Mouse (Mus musculus) ES-E14 (cell line): ENCODE results near the gene Ndufb10. TPM values are rescaled to one million over a fixed set of nuclear protein-coding genes. Genes with fewer than 3 reads are reported as not detected.

ENCODE experiments used
- DNase-seq: peaks from one replicate; pipeline ENCODE4 v3.0.0-alpha.2; 2013; ENCODE audit warnings: low read depth, low spot score
- H3K27ac ChIP-seq: 2 replicates; pipeline ENCODE4 v1.5.1; 2012; ENCODE audit warnings: low read depth, mild to moderate bottlenecking, low read length, moderate library complexity, mixed read lengths; ENCODE audit not compliant: poor library complexity, insufficient read depth, severe bottlenecking
- H3K36me3 ChIP-seq: 2 replicates; pipeline ENCODE4 v1.6.1; 2012; ENCODE audit warnings: mild to moderate bottlenecking, low read length, moderate library complexity, mixed read lengths; ENCODE audit not compliant: control insufficient read depth, poor library complexity, insufficient read depth, severe bottlenecking
- H3K4me1 ChIP-seq, 2 experiments: fragments of 150-350 bp in 1 of 2; sonication (generic) in 1 of 2; 2 replicates each; pipeline ENCODE4 v1.6.1; 2012; ENCODE audit warnings: low read length in 2 of 2, mild to moderate bottlenecking in 1 of 2, mixed read lengths in 1 of 2; ENCODE audit not compliant: control insufficient read depth in 2 of 2, insufficient read depth in 2 of 2, poor library complexity in 1 of 2
- H3K4me3 ChIP-seq, 2 experiments: fragments of 150-350 bp in 1 of 2; sonication (generic) in 1 of 2; 2 replicates each; pipeline ENCODE4 v1.5.1; 2012; ENCODE audit warnings: low read length in 2 of 2, low read depth in 1 of 2, mild to moderate bottlenecking in 1 of 2, mixed read lengths in 1 of 2; ENCODE audit not compliant: insufficient read depth in 1 of 2, poor library complexity in 1 of 2, severe bottlenecking in 1 of 2
- H3K9ac ChIP-seq: 2 replicates; pipeline ENCODE4 v1.6.1; 2012; ENCODE audit warnings: low read depth, mild to moderate bottlenecking, low read length, mixed read lengths; ENCODE audit not compliant: poor library complexity, insufficient read depth, severe bottlenecking
- H3K9me3 ChIP-seq: fragments of 150-350 bp; sonication (generic); 2 replicates; pipeline ENCODE4 v1.6.1; 2012; ENCODE audit warnings: low read depth, mild to moderate bottlenecking, low read length; ENCODE audit not compliant: control insufficient read depth, insufficient read depth
- CHD2 ChIP-seq: IDR thresholded peaks from 2 replicates; pipeline ENCODE4 v1.6.1; 2014; ENCODE audit warnings: mild to moderate bottlenecking, low read depth, low read length, inconsistent platforms
- HCFC1 ChIP-seq: IDR thresholded peaks from 2 replicates; pipeline ENCODE4 v1.6.1; 2012; ENCODE audit warnings: low read length, inconsistent platforms, borderline replicate concordance; ENCODE audit not compliant: insufficient read depth
- MAFK ChIP-seq: IDR thresholded peaks from 2 replicates; pipeline ENCODE4 v1.6.1; 2014; ENCODE audit warnings: mild to moderate bottlenecking, low read depth, low read length, inconsistent platforms; ENCODE audit not compliant: insufficient read depth
- ZC3H11A ChIP-seq: IDR thresholded peaks from 2 replicates; pipeline ENCODE4 v1.6.1; 2012; ENCODE audit warnings: low read depth, mild to moderate bottlenecking, inconsistent platforms, low read length, borderline replicate concordance
- ZNF384 ChIP-seq: IDR thresholded peaks from 2 replicates; pipeline ENCODE4 v1.6.1; 2012; ENCODE audit warnings: low read depth, low read length, inconsistent platforms
- in situ Hi-C, 2 experiments: fragments of 600-800 bp; cut with MboI; formaldehyde crosslinking; loops; one replicate each; pipeline ENCODE4 v1.15.1; 2025; ENCODE audit warnings: low sequenced_read_pairs in 2 of 2, inconsistent platforms in 1 of 2; ENCODE audit not compliant: unreplicated experiment in 2 of 2
- total RNA-seq: library from RNA; depleted of rRNA; stranded (reverse); fragments of 300-350 nt; gene quantifications from 2 replicates; pipeline ENCODE4 v1.2.3, GENCODE M21; 2012

Ndufb10 gene
- total RNA-seq, 1 experiment: 191 TPM

GRCm38 (mm10) chr17:24706982-24707800 lies 17.1 kb downstream of the Ndufb10 start, which contains the start of gene Tbl3:
Gene Tbl3 (minus strand): TSS chr17:24707660.
- Histone ChIP-seq H3K9ac (peak within 1 kb of the TSS; percentile 96), H3K9me3 (no peaks in the 10 kb centered on the region), H3K4me1 (no peaks in the 10 kb centered on the region; a peak in 1 of 4 replicates), H3K4me3 (peak within 1 kb of the TSS; percentile 83 to 96), H3K27ac (peak within 1 kb of the TSS; percentile 60), H3K36me3 (peaks cover 27% of the 10 kb centered on the region)
- TF ChIP-seq ZNF384: no peak
- no peak for TF ChIP-seq CHD2
- TF ChIP-seq HCFC1: peak; percentile 82
- no peak for TF ChIP-seq MAFK
- TF ChIP-seq ZC3H11A: no peak
- DNase-seq: peak; percentile 93
- in situ Hi-C loops: no loop called here

GRCm38 (mm10) chr17:24705821-24706220 lies 18.5 kb downstream of the Ndufb10 start:
- peaks cover 41% of the 10 kb centered on the region for H3K36me3 ChIP-seq
- no peak overlapping the region for H3K9ac ChIP-seq
- H3K4me3 ChIP-seq: no peak overlapping the region
- no peaks in the 10 kb centered on the region for H3K9me3 ChIP-seq
- no peaks in the 10 kb centered on the region; a peak in 1 of 4 replicates for H3K4me1 ChIP-seq
- H3K27ac ChIP-seq: no peak overlapping the region
- DNase-seq: no peak
- in situ Hi-C loops: no loop called here
- TF ChIP-seq HCFC1: no peak
- no peak for TF ChIP-seq CHD2
- TF ChIP-seq MAFK: no peak
- no peak for TF ChIP-seq ZNF384
- no peak for TF ChIP-seq ZC3H11A

- Histone ChIP-seq H3K27ac (no peak overlapping the region), H3K4me3 (no peak overlapping the region), H3K9ac (no peak overlapping the region), H3K9me3 (no peaks in the 10 kb centered on the region), H3K4me1 (peaks cover 11 to 13% of the 10 kb centered on the region in 2 experiments), H3K36me3 (peaks cover 55% of the 10 kb centered on the region)
- in situ Hi-C loops: no loop called here
- DNase-seq: no peak
- TF ChIP-seq CHD2: no peak
- TF ChIP-seq MAFK: no peak
- TF ChIP-seq ZC3H11A: no peak
- no peak for TF ChIP-seq HCFC1
- no peak for TF ChIP-seq ZNF384
Measured at GRCm38 (mm10) chr17:24701251-24701650, 23.0 kb downstream of the Ndufb10 start.

DNA sequence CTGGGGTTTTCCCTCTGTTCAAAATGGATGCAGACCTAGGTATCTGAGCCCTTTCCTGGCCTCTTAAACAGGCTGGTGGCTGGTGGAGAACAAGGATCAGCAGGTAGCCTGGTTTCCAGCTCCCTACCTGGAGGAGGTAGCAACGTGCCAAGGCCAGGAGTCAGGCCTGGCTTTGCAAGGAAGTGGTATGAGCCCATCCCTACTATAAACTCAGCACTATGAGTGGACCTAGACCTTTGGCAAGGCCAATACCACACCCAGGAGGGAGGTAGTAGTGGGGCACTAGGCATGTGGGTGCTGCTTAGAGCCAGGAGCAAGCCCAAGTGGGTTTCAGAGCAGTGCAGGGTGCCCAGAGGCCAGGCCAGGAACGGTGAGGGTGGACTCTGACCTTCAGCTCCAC lies 24.8 kb downstream of the Ndufb10 start:
- Histone ChIP-seq H3K36me3 (peaks cover 44% of the 10 kb centered on the region), H3K9ac (no peak overlapping the region), H3K9me3 (no peaks in the 10 kb centered on the region), H3K4me3 (no peak overlapping the region), H3K4me1 (peaks cover 11 to 13% of the 10 kb centered on the region in 2 experiments), H3K27ac (no peak overlapping the region)
- TF ChIP-seq MAFK: no peak
- TF ChIP-seq ZNF384: no peak
- TF ChIP-seq ZC3H11A: no peak
- no peak for TF ChIP-seq HCFC1
- no peak for TF ChIP-seq CHD2
- in situ Hi-C loops: no loop called here
- DNase-seq: no peak
